Mouse (Mus musculus) naive thymus-derived CD4-positive, alpha-beta T cell, adult 5 months (primary cell): ENCODE measurements around the gene Olfr1248. TPM values are rescaled to one million over a fixed set of nuclear protein-coding genes. Genes with fewer than 3 reads are reported as not detected.

ENCODE experiments used
- polyA plus RNA-seq: library from polyadenylated mRNA; unstranded; fragments of 100-300 nt; shearing (Covaris generic); gene quantifications from one replicate; pipeline ENCODE4 v1.2.1, GENCODE M21; 2017

Gene Olfr1248
- polyA plus RNA-seq, result not detected

DNA sequence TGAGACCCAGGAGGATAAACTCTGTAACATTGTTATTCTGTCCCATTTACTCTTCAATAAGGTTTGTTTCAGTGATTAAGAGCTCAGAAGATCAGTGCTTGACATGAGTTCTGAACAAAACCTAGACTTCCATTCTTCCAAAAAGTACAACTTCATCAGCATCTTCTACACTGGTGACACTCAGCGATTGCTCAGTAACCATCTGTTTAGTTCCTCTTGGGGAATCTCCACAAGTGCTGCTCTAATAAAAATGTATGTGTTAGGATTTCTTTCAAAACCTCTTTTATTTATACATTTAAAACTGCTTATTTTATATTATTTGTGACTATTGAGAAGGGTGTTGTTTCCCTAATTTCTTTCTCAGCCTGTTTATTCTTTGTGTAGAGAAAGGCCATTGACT, at the start of gene Olfr1248:
Olfr1248 (minus strand) TSS at position 101 of the 400 bp plus-strand sequence.

GRCm38 (mm10) chr2:89661367-89661766, 43.3 kb upstream of the Olfr1248 start, which contains the start of gene Olfr1250:
Gene Olfr1250, minus strand, starts transcription at chr2:89661467.

GRCm38 (mm10) chr2:89634883-89635282, 16.8 kb upstream of the Olfr1248 start, which contains the start of gene Olfr1249:
Gene Olfr1249, minus strand, starts transcription at chr2:89634983.

DNA sequence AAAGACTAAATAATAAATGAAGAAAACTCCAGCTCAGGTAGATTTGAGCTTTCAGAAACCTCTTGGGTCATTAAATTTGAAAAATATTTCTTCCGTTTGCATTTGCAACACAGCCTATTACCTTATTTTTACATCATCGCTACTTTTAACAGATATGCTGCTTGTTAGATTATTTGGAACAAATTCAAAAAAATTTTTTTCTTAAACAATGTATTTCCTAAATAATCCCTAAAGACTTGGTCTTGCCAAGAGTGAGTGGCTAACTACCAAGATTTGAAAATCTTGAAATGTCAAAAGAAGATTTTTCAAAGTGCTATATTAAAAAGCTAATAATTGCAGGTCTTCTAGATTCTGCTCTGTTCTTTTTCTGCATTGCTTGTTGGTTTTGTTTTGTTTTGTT, 4.0 kb downstream of the Olfr1248 start, which contains the start of gene Olfr1247:
Olfr1247 (minus strand) TSS at position 101 of the 400 bp plus-strand sequence.

GRCm38 (mm10) chr2:89593057-89593456, 25.0 kb downstream of the Olfr1248 start, which contains the start of gene Olfr1246:
Gene Olfr1246, minus strand, starts transcription at chr2:89593157.

DNA sequence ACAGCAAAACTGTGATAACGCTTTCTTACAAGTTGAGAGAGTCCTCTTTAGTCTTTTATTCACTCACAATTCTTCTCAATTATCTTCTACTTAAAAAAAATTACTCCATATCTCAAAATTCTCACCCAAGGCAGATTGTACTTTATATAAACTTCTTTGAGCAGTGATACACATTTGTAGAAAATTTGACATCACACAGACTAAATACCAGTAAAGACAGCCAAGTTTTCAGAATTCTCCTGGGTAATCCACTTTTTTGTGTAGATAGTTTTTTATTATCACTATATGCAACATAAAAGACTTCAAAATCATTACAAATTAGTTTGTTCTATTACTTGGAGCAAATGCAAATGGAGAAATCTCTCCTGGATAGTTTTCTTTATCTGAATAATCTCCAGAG, 39.7 kb downstream of the Olfr1248 start, which contains the start of gene Olfr1245:
Olfr1245 (minus strand) TSS at position 101 of the 400 bp plus-strand sequence.

Other genes with a start within 250 kb of the Olfr1248 start
- gene Olfr1238, start 208.6 kb downstream of the Olfr1248 start, polyA plus RNA-seq, result not detected
- not detected for gene Olfr1239, start 197.8 kb downstream of the Olfr1248 start, polyA plus RNA-seq
- gene Olfr1240, start 175.2 kb downstream of the Olfr1248 start, polyA plus RNA-seq, result not detected
- not detected for gene Olfr1241, start 131.1 kb downstream of the Olfr1248 start, polyA plus RNA-seq
- gene Olfr1242, start 119.9 kb downstream of the Olfr1248 start, polyA plus RNA-seq, result not detected
- not detected for gene Olfr1243, start 86.8 kb downstream of the Olfr1248 start, polyA plus RNA-seq
- gene Olfr1245, start 39.8 kb downstream of the Olfr1248 start, polyA plus RNA-seq, result not detected
- gene Olfr1246, start 25.1 kb downstream of the Olfr1248 start, polyA plus RNA-seq, result not detected
- not detected for gene Olfr1247, start 4.1 kb downstream of the Olfr1248 start, polyA plus RNA-seq
- not detected for gene Olfr1249, start 16.7 kb upstream of the Olfr1248 start, polyA plus RNA-seq
- gene Olfr1250, start 43.2 kb upstream of the Olfr1248 start, polyA plus RNA-seq, result not detected
- not detected for gene Olfr1251, start 53.7 kb upstream of the Olfr1248 start, polyA plus RNA-seq
- not detected for gene Olfr1252, start 106.8 kb upstream of the Olfr1248 start, polyA plus RNA-seq
- gene Olfr1253, start 138.8 kb upstream of the Olfr1248 start, polyA plus RNA-seq, result not detected
- not detected for gene Olfr1254, start 175.4 kb upstream of the Olfr1248 start, polyA plus RNA-seq
- gene Olfr1255, start 193.8 kb upstream of the Olfr1248 start, polyA plus RNA-seq, result not detected
- not detected for gene Olfr1256, start 223.3 kb upstream of the Olfr1248 start, polyA plus RNA-seq
- gene Olfr48, start 230.0 kb upstream of the Olfr1248 start, polyA plus RNA-seq, result not detected